Mouse (Mus musculus) heart, adult 2 months (tissue): Measurements from ENCODE around the gene Coq8b. TPM values are rescaled to one million over a fixed set of nuclear protein-coding genes. Genes with fewer than 3 reads are reported as not detected.
A peak's percentile ranks its signal among the peaks of the same experiment; 100 is the strongest.

Experiments
- DNase-seq, 2 experiments: peaks; one replicate each; pipeline ENCODE4 v3.0.0; 2021
- H3K27ac ChIP-seq: fragments of 200-600 bp; 2 replicates; pipeline ENCODE4 v1.8.1; 2022
- H3K27me3 ChIP-seq: fragments of 200-500 bp; 2 replicates; pipeline ENCODE4 v1.6.1; 2012; ENCODE audit warnings: mild to moderate bottlenecking, low read length, inconsistent platforms, mixed read lengths; ENCODE audit not compliant: control insufficient read depth, insufficient read depth
- H3K36me3 ChIP-seq: fragments of 200-500 bp; 2 replicates; pipeline ENCODE4 v1.6.1; 2012; ENCODE audit warnings: low read length, inconsistent platforms; ENCODE audit not compliant: control insufficient read depth, insufficient read depth
- H3K4me1 ChIP-seq: fragments of 200-500 bp; 2 replicates; pipeline ENCODE4 v1.6.1; 2011; ENCODE audit warnings: low read length; ENCODE audit not compliant: control insufficient read depth, insufficient read depth
- H3K4me3 ChIP-seq: fragments of 200-600 bp; 2 replicates; pipeline ENCODE4 v1.8.1; 2022
- H3K79me2 ChIP-seq: fragments of 200-500 bp; replicated peaks from 2 replicates; pipeline ENCODE4 v1.6.1; 2012; ENCODE audit warnings: mild to moderate bottlenecking, inconsistent platforms, low read length, moderate library complexity, mixed read lengths; ENCODE audit not compliant: control insufficient read depth, insufficient read depth
- H3K9ac ChIP-seq: fragments of 200-500 bp; 2 replicates; pipeline ENCODE4 v1.6.1; 2012; ENCODE audit warnings: low read depth, mild to moderate bottlenecking, control low read depth, inconsistent platforms, low read length, mixed read lengths
- CTCF ChIP-seq: fragments of 200-600 bp; IDR thresholded peaks from 2 replicates; pipeline ENCODE4 v1.8.1; 2022; ENCODE audit warnings: antibody characterized with exemption, mild to moderate bottlenecking, moderate library complexity
- EP300 ChIP-seq: fragments of 200-500 bp; IDR thresholded peaks from 2 replicates; pipeline ENCODE4 v1.6.1; 2011; ENCODE audit warnings: low read depth, low read length, control low read depth; ENCODE audit not compliant: insufficient read depth
- POLR2A ChIP-seq: fragments of 200-500 bp; IDR thresholded peaks from 2 replicates; pipeline ENCODE4 v1.6.1; 2011; ENCODE audit warnings: mild to moderate bottlenecking, low read depth, low read length, control low read depth; ENCODE audit not compliant: insufficient read depth
- WGBS: fragments of 180-500 bp; shearing (Covaris S2); methylation state at CpG from one replicate; pipeline ENCODE4 v1.1.7; 2018; 5-methylcytosine and 5-hydroxymethylcytosine counted together
- intact Hi-C: fragments of 180-260 bp; cut with DNase I; formaldehyde crosslinking; loops from one replicate; pipeline ENCODE4 v1.15.1; 2025
- polyA plus RNA-seq: library from polyadenylated mRNA; depleted of rRNA; stranded (reverse); fragments of >200 nt; gene quantifications from 2 replicates; pipeline ENCODE4 v1.2.3, GENCODE M21; 2012
- total RNA-seq, 2 experiments: library from RNA; stranded (reverse); gene quantifications; 2 replicates each; pipeline ENCODE4 v1.2.3; 2021

The Coq8b gene
- total and polyA plus RNA-seq, 3 experiments = 7.5 to 19.4 (median 8.3) TPM

GRCm38 (mm10) chr7:27230781-27231180 lies 2.0 kb upstream of the Coq8b start:
- Histone ChIP-seq H3K36me3 (no peaks in the 10 kb centered on the region), H3K4me1 (peaks cover 13% of the 10 kb centered on the region), H3K79me2 (no peaks in the 10 kb centered on the region), H3K9ac (no peak overlapping the region), H3K27ac (no peak overlapping the region), H3K4me3 (no peak overlapping the region), H3K27me3 (no peaks in the 10 kb centered on the region)
- intact Hi-C loops = no loop called here
- WGBS = 70% methylated on average over 4 of the region's 4 CpGs
- DNase-seq = no peak
- TF ChIP-seq CTCF (peak; percentile 36), EP300 (no peak)

GRCm38 (mm10) chr7:27231693-27232331 lies 1.0 kb upstream of the Coq8b start:
- no peak overlapping the region for H3K9ac ChIP-seq
- no peaks in the 10 kb centered on the region for H3K27me3 ChIP-seq
- H3K36me3 ChIP-seq = no peaks in the 10 kb centered on the region
- TF ChIP-seq POLR2A = no peak
- no peak for TF ChIP-seq CTCF
- 0 out of 2 replicates have a peak, but pooled peaks have one; percentile 14 for TF ChIP-seq EP300
- 45% methylated on average over 7 of the region's 7 CpGs for WGBS
- intact Hi-C loops = loop anchor here (1.0 kb wide), 1 partner anchor 26 kb away; the partner anchor contains the start of gene Numbl
- peak; percentile 49 to 72 for DNase-seq
- H3K4me3 ChIP-seq = no peak overlapping the region
- peak overlapping the region; percentile 69 for H3K27ac ChIP-seq
- H3K79me2 ChIP-seq = no peaks in the 10 kb centered on the region
- peaks cover 8% of the 10 kb centered on the region for H3K4me1 ChIP-seq

GRCm38 (mm10) chr7:27233300-27233699 lies 477 bp downstream of the Coq8b start:
- Histone ChIP-seq H3K4me1 (peaks cover 3% of the 10 kb centered on the region), H3K27me3 (no peaks in the 10 kb centered on the region), H3K4me3 (peak overlapping the region; percentile 77), H3K27ac (no peak overlapping the region; the same call in 1 of the 2 replicates), H3K36me3 (no peaks in the 10 kb centered on the region), H3K9ac (peak overlapping the region; percentile 25; the same call in 1 of the 2 replicates), H3K79me2 (no peaks in the 10 kb centered on the region)
- intact Hi-C loops = no loop called here
- no peak for TF ChIP-seq EP300
- no peak for TF ChIP-seq CTCF
- no peak for TF ChIP-seq POLR2A
- DNase-seq = no peak
- WGBS = 13% methylated on average over 6 of the region's 6 CpGs

- no peaks in the 10 kb centered on the region; the same call in none of the 2 replicates for H3K4me1 ChIP-seq
- H3K4me3 ChIP-seq = no peak overlapping the region
- TF ChIP-seq EP300 = no peak
- TF ChIP-seq CTCF = no peak
- no peak for TF ChIP-seq POLR2A
- DNase-seq = no peak
- WGBS = 62% methylated on average over 2 of the region's 2 CpGs
- intact Hi-C loops = no loop called here
- H3K79me2 ChIP-seq = no peaks in the 10 kb centered on the region
- no peak overlapping the region for H3K27ac ChIP-seq
- no peaks in the 10 kb centered on the region for H3K36me3 ChIP-seq
- no peak overlapping the region for H3K9ac ChIP-seq
- no peaks in the 10 kb centered on the region for H3K27me3 ChIP-seq
These were observed 2.9 kb downstream of the Coq8b start for GRCm38 (mm10) chr7:27235726-27236125.

- no peak overlapping the region for H3K27ac ChIP-seq
- TF ChIP-seq POLR2A = no peak
- 0 out of 2 replicates have a peak, but pooled peaks have one; percentile 12 for TF ChIP-seq CTCF
- 85% methylated on average over 2 of the region's 2 CpGs for WGBS
- DNase-seq = no peak
- H3K9ac ChIP-seq = no peak overlapping the region
- H3K36me3 ChIP-seq = no peaks in the 10 kb centered on the region
- no peaks in the 10 kb centered on the region for H3K79me2 ChIP-seq
- intact Hi-C loops = no loop called here
- H3K4me3 ChIP-seq = no peak overlapping the region
- no peaks in the 10 kb centered on the region; the same call in 1 of the 2 replicates for H3K4me1 ChIP-seq
- H3K27me3 ChIP-seq = no peaks in the 10 kb centered on the region
These were observed 4.7 kb downstream of the Coq8b start for GRCm38 (mm10) chr7:27237527-27237926.

GRCm38 (mm10) chr7:27238568-27238967 lies 5.7 kb downstream of the Coq8b start:
- no peaks in the 10 kb centered on the region for H3K79me2 ChIP-seq
- H3K36me3 ChIP-seq = no peaks in the 10 kb centered on the region
- no peak overlapping the region for H3K9ac ChIP-seq
- WGBS = 84% methylated on average over 5 of the region's 5 CpGs
- no peaks in the 10 kb centered on the region for H3K27me3 ChIP-seq
- no peak for DNase-seq
- H3K4me3 ChIP-seq = no peak overlapping the region
- no peaks in the 10 kb centered on the region; the same call in 1 of the 2 replicates for H3K4me1 ChIP-seq
- TF ChIP-seq CTCF = no peak
- TF ChIP-seq EP300 = no peak
- TF ChIP-seq POLR2A = no peak
- no peak overlapping the region for H3K27ac ChIP-seq
- intact Hi-C loops = no loop called here
